Mouse (Mus musculus): ENCODE data around the gene Gdap1l1. TPM values are rescaled to one million over a fixed set of nuclear protein-coding genes. Genes with fewer than 3 reads are reported as not detected.

Gene Gdap1l1
- polyA plus RNA-seq, 1 experiment from 2014 or later, result 54.8 TPM

GRCm38 (mm10) chr2:163411840-163412239 is 26.4 kb upstream of the Gdap1l1 start:
- no peak overlapping the region for H3K4me3 ChIP-seq
- H3K4me1 ChIP-seq (replicated peaks), result no peaks in the 10 kb centered on the region
- DNase-seq (ENCODE audit: low spot score), result no peak
- no peaks in the 10 kb centered on the region for H3K27me3 ChIP-seq (ENCODE audit: insufficient read depth, poor library complexity, severe bottlenecking)
- 95% methylated on average over 4 of the region's 4 CpGs for WGBS
- peaks cover 80% of the 10 kb centered on the region for H3K36me3 ChIP-seq
- H3K27ac ChIP-seq, result no peak overlapping the region
- no peaks in the 10 kb centered on the region for H3K9me3 ChIP-seq

DNA sequence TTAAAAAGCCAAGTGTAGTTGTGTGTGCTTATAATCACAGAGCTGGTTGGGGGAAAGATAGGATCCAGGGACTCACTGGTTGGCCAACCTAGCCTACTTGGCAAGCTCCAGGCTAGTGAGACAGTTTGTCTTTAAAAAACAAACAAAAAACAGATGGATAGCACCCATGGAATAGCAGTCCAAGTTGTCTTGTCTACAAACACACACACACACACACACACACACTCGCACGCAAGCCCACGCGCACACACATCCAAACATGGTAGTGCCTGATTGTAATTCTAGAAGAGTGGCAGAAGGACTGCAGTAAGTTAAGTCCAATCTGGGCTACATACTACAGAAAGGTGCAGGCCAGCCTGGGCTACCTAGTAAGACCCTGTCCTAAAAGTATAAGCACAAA is 25.9 kb upstream of the Gdap1l1 start:
- peaks cover 1% of the 10 kb centered on the region for H3K4me1 ChIP-seq (replicated peaks)
- H3K27me3 ChIP-seq (ENCODE audit: insufficient read depth, poor library complexity, severe bottlenecking), result no peaks in the 10 kb centered on the region
- no peak overlapping the region for H3K27ac ChIP-seq
- peaks cover 74% of the 10 kb centered on the region for H3K36me3 ChIP-seq
- 95% methylated on average over 4 of the region's 4 CpGs for WGBS
- no peaks in the 10 kb centered on the region for H3K9me3 ChIP-seq
- DNase-seq (ENCODE audit: low spot score), result no peak
- no peak overlapping the region for H3K4me3 ChIP-seq

DNA sequence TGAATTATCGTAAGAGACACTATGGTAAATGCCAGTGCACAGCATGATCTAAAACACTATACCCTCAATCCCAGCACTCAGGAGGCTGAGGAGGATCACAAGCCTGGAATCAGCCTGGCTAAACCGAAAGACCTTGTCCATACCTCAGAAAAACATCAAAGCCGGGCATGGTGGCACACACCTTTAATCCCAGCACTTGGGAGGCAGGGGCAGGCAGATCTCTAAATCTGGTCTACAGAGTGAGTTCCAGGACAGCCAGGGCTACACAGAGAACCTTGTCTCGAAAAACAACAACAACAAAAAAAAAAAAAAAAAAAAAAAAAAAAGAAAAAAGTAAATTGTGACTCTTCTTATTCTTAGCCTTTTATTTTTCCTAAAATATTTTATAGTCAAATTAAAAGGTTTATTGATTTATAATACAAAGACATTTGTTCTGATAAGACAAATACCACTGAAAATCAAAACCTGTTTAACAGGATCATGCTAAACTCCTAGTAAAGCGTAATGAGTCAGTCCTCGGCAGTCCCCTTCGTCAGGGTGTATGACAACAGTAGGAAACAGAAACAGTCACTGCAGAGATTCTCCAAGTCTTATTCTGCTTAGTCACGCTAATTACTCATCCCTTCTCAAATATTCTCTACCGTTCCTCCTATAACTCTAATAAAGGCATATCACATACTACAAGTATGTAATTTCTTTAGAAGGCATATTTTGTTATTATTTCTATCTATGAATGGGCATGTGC is 25.3 kb upstream of the Gdap1l1 start:
- peaks cover 7% of the 10 kb centered on the region for H3K4me1 ChIP-seq (replicated peaks)
- WGBS, result 95% methylated on average over 9 of the region's 9 CpGs
- peaks cover 69% of the 10 kb centered on the region for H3K36me3 ChIP-seq
- no peaks in the 10 kb centered on the region for H3K27me3 ChIP-seq (ENCODE audit: insufficient read depth, poor library complexity, severe bottlenecking)
- no peak overlapping the region for H3K27ac ChIP-seq
- DNase-seq (ENCODE audit: low spot score), result no peak
- H3K4me3 ChIP-seq, result no peak overlapping the region
- no peaks in the 10 kb centered on the region for H3K9me3 ChIP-seq

DNA sequence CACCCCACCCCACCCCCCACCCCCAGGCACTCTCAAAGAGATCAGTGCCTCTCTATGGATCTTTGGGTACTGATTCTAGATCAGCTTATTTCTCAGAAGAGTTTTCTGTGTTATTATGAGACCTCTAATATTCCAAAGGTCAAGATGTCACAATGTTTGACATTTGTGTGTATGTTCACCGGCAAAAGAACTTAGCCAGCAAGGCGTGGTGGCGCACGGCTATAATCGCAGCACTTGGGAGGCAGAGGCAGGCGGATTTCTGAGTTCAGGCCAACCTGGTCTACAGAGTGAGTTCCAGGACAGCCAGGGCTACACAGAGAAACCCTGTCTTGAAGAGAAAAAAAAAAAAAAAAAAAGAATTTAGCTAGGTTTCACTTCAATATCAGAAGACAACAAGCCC is 21.2 kb upstream of the Gdap1l1 start:
- Histone ChIP-seq H3K9me3 (no peaks in the 10 kb centered on the region), H3K4me3 (no peak overlapping the region), H3K36me3 (peaks cover 34% of the 10 kb centered on the region), H3K27ac (no peak overlapping the region), H3K4me1 (replicated peaks) (peaks cover 25% of the 10 kb centered on the region), H3K27me3 (ENCODE audit: insufficient read depth, poor library complexity, severe bottlenecking) (no peaks in the 10 kb centered on the region)
- DNase-seq (ENCODE audit: low spot score), result no peak
- WGBS, result 95% methylated on average over 6 of the region's 6 CpGs

DNA sequence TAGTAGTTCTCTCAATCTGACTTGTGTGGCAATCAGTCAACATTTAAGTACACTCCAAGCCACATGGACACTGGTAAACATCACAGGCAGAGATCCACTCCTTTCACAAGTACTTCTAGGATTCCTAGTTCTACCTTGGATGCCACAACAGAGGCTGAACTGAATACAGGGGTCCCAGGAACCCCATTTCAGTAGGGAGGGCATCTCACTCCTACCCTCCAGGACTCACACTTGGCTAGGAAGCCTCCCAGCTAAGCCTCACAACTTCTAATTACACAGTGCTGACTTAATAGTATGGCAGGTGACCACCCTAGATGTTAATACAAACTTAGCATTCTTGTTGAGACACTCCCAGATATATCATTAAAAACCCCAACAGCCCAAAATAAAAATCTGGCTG is 20.4 kb upstream of the Gdap1l1 start:
- no peak overlapping the region for H3K27ac ChIP-seq
- peaks cover 25% of the 10 kb centered on the region for H3K4me1 ChIP-seq (replicated peaks)
- H3K9me3 ChIP-seq, result no peaks in the 10 kb centered on the region
- H3K27me3 ChIP-seq (ENCODE audit: insufficient read depth, poor library complexity, severe bottlenecking), result no peaks in the 10 kb centered on the region
- H3K4me3 ChIP-seq, result peak overlapping the region; percentile 87
- no peak for DNase-seq (ENCODE audit: low spot score)
- H3K36me3 ChIP-seq, result peaks cover 26% of the 10 kb centered on the region

DNA sequence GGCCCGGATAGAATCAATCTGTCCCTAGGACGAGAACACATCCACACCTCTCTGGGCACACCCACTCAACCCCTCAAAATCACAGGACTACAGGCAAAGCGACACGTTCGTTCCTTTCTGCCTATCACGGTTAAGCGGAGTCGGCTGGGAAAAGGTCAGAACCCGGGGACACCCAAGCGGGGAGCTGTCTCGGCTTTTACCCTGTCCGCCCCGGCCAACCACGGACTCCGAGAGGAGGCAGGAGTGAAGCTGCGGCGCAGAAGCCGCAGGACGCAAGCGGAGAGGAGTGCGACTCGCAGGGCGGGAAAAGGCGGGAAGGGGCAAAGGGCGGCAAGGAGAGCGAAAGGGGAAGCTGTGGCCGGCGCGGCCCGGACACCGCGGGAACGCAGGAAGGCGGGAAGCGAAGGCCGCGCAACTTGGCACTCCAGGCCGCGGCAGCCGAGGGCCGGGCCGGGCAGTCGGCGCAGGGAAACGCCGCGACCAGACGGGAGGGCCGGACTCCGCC is 19.4 kb upstream of the Gdap1l1 start:
- WGBS, result under 1% methylated on average over 50 of the region's 50 CpGs
- Histone ChIP-seq H3K27ac (peak overlapping the region; percentile 92), H3K4me1 (replicated peaks) (peaks cover 25% of the 10 kb centered on the region), H3K27me3 (ENCODE audit: insufficient read depth, poor library complexity, severe bottlenecking) (no peaks in the 10 kb centered on the region), H3K36me3 (peaks cover 22% of the 10 kb centered on the region), H3K4me3 (peak overlapping the region; percentile 87), H3K9me3 (no peaks in the 10 kb centered on the region)
- DNase-seq (ENCODE audit: low spot score), result no peak

GRCm38 (mm10) chr2:163419346-163420045 is 18.8 kb upstream of the Gdap1l1 start:
- peak; percentile 99 for DNase-seq (ENCODE audit: low spot score)
- WGBS, result under 1% methylated on average over 71 of the region's 71 CpGs
- peak overlapping the region; percentile 92 for H3K27ac ChIP-seq

DNA sequence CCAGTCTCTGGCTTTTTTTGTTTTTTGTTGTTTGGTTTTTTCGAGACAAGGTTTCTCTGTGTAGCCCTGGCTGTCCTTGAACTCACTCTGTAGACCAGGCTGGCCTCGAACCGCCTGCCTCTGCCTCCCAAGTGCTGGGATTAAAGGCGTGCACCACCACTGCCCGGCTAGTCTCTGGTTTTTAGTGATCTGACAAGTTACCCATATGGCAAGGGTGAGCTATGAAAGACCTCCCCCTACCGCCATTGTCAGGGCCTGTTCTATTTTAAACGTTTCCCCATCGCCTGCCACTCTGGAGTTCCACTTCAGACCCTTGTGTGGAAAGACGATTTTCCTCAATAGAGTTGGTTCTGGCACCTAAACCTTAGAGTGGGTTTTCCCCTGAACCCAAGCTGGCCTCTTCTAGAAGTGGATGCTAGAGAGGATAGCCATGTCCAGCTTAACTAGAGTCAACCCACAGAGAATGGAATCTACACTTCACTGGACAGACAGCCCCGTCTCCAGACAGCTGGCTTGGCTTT is 17.9 kb upstream of the Gdap1l1 start:
- H3K4me3 ChIP-seq, result peak overlapping the region; percentile 87
- no peak for DNase-seq (ENCODE audit: low spot score)
- no peaks in the 10 kb centered on the region for H3K27me3 ChIP-seq (ENCODE audit: insufficient read depth, poor library complexity, severe bottlenecking)
- peaks cover 25% of the 10 kb centered on the region for H3K4me1 ChIP-seq (replicated peaks)
- no peaks in the 10 kb centered on the region for H3K9me3 ChIP-seq
- WGBS, result 38% methylated on average over 10 of the region's 10 CpGs
- peak overlapping the region; percentile 92 for H3K27ac ChIP-seq
- peaks cover 10% of the 10 kb centered on the region for H3K36me3 ChIP-seq

More at GRCm38 (mm10) chr2:163419346-163420045, 18.8 kb upstream of the Gdap1l1 start:
- H3K4me3 ChIP-seq, result peak overlapping the region; percentile 87
- no peaks in the 10 kb centered on the region for H3K27me3 ChIP-seq (ENCODE audit: insufficient read depth, poor library complexity, severe bottlenecking)
- H3K36me3 ChIP-seq, result peaks cover 16% of the 10 kb centered on the region
- H3K9me3 ChIP-seq, result no peaks in the 10 kb centered on the region
- H3K4me1 ChIP-seq (replicated peaks), result peaks cover 25% of the 10 kb centered on the region

DNA sequence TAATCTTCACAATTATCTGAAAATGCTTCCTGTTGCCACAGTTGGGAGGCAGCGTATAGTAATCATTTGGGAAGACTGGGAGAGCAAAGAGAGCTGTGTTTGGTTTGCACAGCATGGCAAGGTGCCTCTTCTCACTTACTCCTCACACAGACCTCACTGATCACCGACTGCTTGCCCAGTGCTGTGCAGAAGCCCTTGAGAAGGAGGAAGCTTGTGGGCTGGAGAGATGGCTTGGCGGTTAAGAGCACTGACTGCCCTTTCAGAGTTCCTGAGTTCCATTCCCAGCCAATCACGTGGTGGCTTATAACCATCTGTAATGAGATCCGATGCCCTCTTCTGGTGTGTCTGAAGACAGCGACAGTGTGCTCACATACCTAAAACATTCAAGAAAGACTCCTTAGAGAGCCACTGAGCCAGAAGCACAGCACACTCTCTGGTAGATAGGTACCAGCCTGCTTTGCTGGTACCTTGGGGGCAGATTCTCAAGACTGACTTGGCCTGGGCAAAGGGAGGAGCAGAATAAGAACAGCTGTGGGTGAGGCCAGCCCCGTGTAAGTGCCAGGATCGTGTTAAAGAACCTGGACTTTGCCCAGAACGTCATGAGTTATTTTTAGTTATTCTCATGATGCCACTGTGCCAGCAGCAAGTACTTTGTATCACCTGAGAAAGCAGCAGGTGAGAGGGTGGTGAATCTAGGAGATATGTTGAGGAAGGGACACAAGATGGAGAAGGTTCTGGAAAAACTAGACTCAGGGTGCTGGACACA is 15.2 kb upstream of the Gdap1l1 start:
- 84% methylated on average over 9 of the region's 9 CpGs for WGBS
- Histone ChIP-seq H3K9me3 (no peaks in the 10 kb centered on the region), H3K36me3 (peaks cover 10% of the 10 kb centered on the region), H3K4me3 (no peak overlapping the region), H3K4me1 (replicated peaks) (peaks cover 18% of the 10 kb centered on the region), H3K27ac (no peak overlapping the region), H3K27me3 (ENCODE audit: insufficient read depth, poor library complexity, severe bottlenecking) (no peaks in the 10 kb centered on the region)
- DNase-seq (ENCODE audit: low spot score), result no peak

DNA sequence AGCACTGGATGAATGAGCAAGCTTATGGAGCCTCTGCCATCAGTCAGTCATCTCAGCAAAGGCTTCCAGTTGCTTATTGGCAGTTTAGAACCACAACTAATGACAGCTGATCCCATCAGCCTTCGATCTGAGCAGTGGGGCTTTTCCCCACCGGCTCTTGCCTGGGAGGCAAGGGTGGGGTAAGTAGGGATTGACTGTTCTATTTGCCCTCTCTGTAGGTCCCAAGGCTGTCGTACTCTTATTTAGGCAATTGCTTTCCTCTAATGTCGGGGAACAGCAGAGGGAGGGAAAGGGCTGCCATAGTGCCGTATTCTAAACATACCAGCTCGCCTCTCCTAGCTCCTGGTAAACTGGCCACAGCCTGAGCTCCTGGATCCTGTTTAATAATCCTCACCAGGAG is 13.7 kb upstream of the Gdap1l1 start, which contains the start of gene Oser1:
TSS of gene Oser1 (minus strand) at position 101 of the 400 bp plus-strand sequence.
- no peaks in the 10 kb centered on the region for H3K27me3 ChIP-seq (ENCODE audit: insufficient read depth, poor library complexity, severe bottlenecking)
- peaks cover 12% of the 10 kb centered on the region for H3K4me1 ChIP-seq (replicated peaks)
- peaks cover 10% of the 10 kb centered on the region for H3K36me3 ChIP-seq
- no peak for DNase-seq (ENCODE audit: low spot score)
- 88% methylated on average over 6 of the region's 6 CpGs for WGBS
- H3K4me3 ChIP-seq, result no peak within 1 kb of the TSS
- no peaks in the 10 kb centered on the region for H3K9me3 ChIP-seq
- H3K27ac ChIP-seq, result no peak within 1 kb of the TSS

DNA sequence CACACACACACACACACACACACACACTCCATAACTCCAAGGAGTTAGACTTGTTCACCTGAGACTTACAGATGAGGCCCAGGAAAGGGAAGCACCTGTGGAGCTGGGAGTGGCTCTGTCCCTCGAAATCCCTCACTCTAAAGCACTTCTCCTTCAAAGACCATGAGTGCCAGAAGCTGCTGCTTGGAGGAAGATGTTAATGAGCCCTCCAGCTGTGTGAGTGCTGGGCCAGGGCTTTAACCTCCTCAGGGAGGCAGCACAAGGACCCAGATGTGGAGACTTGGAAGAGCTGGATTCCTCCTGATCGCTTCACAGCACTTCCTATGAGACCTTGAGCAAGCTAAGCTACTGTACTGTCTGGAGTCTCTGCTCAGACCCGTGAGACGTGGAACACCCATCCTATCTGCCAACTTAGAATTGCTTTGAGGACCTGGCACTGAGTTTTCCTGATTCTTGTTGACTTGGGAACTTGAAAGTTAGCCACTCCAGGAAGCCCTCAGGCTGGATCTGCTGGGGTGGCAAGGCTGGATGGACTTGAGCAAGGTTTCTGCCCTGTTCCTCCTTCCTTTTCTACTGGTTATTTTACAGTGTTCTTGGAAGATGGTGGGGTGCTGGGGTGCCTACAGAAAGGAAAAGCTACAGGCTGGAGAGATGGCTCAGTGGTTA is 9.8 kb upstream of the Gdap1l1 start:
- WGBS, result 54% methylated on average over 4 of the region's 4 CpGs
- H3K4me3 ChIP-seq, result no peak overlapping the region
- H3K27ac ChIP-seq, result no peak overlapping the region
- no peaks in the 10 kb centered on the region for H3K36me3 ChIP-seq
- no peaks in the 10 kb centered on the region for H3K27me3 ChIP-seq (ENCODE audit: insufficient read depth, poor library complexity, severe bottlenecking)
- no peaks in the 10 kb centered on the region for H3K9me3 ChIP-seq
- H3K4me1 ChIP-seq (replicated peaks), result peaks cover 2% of the 10 kb centered on the region; the same call in 1 of the 2 replicates
- DNase-seq (ENCODE audit: low spot score), result no peak

GRCm38 (mm10) chr2:163431289-163431688 is 7.0 kb upstream of the Gdap1l1 start:
- no peaks in the 10 kb centered on the region for H3K9me3 ChIP-seq
- WGBS, result 89% methylated on average over 9 of the region's 9 CpGs
- DNase-seq (ENCODE audit: low spot score), result no peak
- no peak overlapping the region for H3K27ac ChIP-seq
- no peak overlapping the region for H3K4me3 ChIP-seq
- H3K27me3 ChIP-seq (ENCODE audit: insufficient read depth, poor library complexity, severe bottlenecking), result no peaks in the 10 kb centered on the region
- H3K4me1 ChIP-seq (replicated peaks), result peaks cover 12% of the 10 kb centered on the region
- no peaks in the 10 kb centered on the region for H3K36me3 ChIP-seq
